Mouse (Mus musculus): ENCODE data around the gene Ppara. TPM values are rescaled to one million over a fixed set of nuclear protein-coding genes. Genes with fewer than 3 reads are reported as not detected.
A peak's percentile ranks its signal among the peaks of the same experiment; 100 is the strongest.

The Ppara gene
- polyA plus RNA-seq, 1 experiment from 2014 or later, result 10.6 TPM

DNA sequence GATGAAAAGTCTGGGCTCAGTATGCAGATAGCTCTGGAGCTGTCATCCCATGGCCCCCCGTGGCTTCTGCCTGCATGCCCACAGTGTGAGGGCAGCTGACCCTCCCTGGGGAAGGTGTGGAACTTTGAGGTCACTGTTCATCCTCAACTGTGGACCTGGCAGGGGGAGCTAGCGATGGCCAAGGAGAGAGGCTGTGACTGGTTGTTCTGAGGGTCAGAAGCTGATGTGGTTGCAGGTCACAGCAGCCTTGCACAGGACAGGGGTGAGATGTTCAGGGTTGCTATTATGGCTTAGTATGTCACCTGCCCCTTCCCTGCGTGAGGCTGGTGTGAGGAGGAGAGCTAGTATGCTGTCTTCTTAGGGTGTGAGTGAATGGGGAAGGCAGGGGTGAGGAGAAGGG, 13.7 kb downstream of the Ppara start:
- H3K9me3 ChIP-seq (ENCODE audit: control insufficient read depth, low read length), result no peaks in the 10 kb centered on the region
- H3K27ac ChIP-seq (replicated peaks in 1 of 2; ENCODE audit: control insufficient read depth in 1 of 2, insufficient read depth in 1 of 2, low read depth in 2 of 2, low read length in 2 of 2), result no peak overlapping the region
- H3K27me3 ChIP-seq (ENCODE audit: control insufficient read depth, insufficient read depth, low read length), result peaks cover 5% of the 10 kb centered on the region; the same call in 1 of the 2 replicates
- WGBS, result 71% methylated on average over 3 of the region's 3 CpGs
- H3K36me3 ChIP-seq (ENCODE audit: control insufficient read depth, insufficient read depth, low read length), result no peaks in the 10 kb centered on the region
- no peak overlapping the region for H3K4me3 ChIP-seq (ENCODE audit: control insufficient read depth in 1 of 2, insufficient read depth in 1 of 2, low read depth in 1 of 2, low read length in 2 of 2)
- ATAC-seq (ENCODE audit: insufficient number of reproducible peaks, insufficient read depth, low FRiP score, low read depth), result no peak
- no peak overlapping the region for H3K4me2 ChIP-seq (ENCODE audit: low read length)
- H3K4me1 ChIP-seq (ENCODE audit: control insufficient read depth in 2 of 2, insufficient read depth in 2 of 2, low read length in 2 of 2), result no peaks in the 10 kb centered on the region
- no peak overlapping the region for H3K9ac ChIP-seq (ENCODE audit: low read length)

GRCm38 (mm10) chr15:85749141-85749540, 14.4 kb downstream of the Ppara start:
- Histone ChIP-seq H3K9ac (ENCODE audit: low read length) (no peak overlapping the region), H3K4me3 (ENCODE audit: control insufficient read depth in 1 of 2, insufficient read depth in 1 of 2, low read depth in 1 of 2, low read length in 2 of 2) (no peak overlapping the region), H3K27ac (replicated peaks in 1 of 2; ENCODE audit: control insufficient read depth in 1 of 2, insufficient read depth in 1 of 2, low read depth in 2 of 2, low read length in 2 of 2) (no peak overlapping the region), H3K4me1 (ENCODE audit: control insufficient read depth in 2 of 2, insufficient read depth in 2 of 2, low read length in 2 of 2) (peaks cover 3 to 4% of the 10 kb centered on the region in 2 experiments; a peak in 2 of 4 replicates), H3K36me3 (ENCODE audit: control insufficient read depth, insufficient read depth, low read length) (no peaks in the 10 kb centered on the region), H3K4me2 (ENCODE audit: low read length) (no peak overlapping the region), H3K9me3 (ENCODE audit: control insufficient read depth, low read length) (no peaks in the 10 kb centered on the region), H3K27me3 (ENCODE audit: control insufficient read depth, insufficient read depth, low read length) (0 out of 2 replicates have a peak, but pooled peaks cover 3% of the 10 kb centered on the region)
- ATAC-seq (ENCODE audit: insufficient number of reproducible peaks, insufficient read depth, low FRiP score, low read depth), result no peak
- 88% methylated on average over 9 of the region's 9 CpGs for WGBS

DNA sequence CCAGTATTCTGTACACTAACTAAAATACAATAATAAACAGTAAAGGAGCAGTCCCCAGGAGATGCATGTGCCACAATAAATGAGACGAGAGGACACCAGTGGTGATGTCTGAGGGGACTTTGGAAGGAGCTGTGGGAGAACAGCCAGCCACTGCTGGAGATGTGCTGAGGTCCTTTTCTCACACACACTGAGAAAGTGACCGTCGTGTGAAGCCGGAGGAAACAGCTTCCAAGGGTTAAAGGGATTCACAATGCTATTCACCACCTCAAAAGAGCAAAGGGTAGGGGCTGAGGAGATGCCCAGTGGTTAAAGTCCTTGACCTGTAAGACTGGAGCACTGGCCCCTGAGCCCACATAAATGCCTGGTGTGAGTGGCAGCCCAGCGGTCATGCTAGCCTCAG, 15.3 kb downstream of the Ppara start:
- no peak overlapping the region for H3K4me3 ChIP-seq (ENCODE audit: control insufficient read depth in 1 of 2, insufficient read depth in 1 of 2, low read depth in 1 of 2, low read length in 2 of 2)
- WGBS, result 77% methylated on average over 5 of the region's 5 CpGs
- H3K9ac ChIP-seq (ENCODE audit: low read length), result no peak overlapping the region
- no peak overlapping the region for H3K27ac ChIP-seq (replicated peaks in 1 of 2; ENCODE audit: control insufficient read depth in 1 of 2, insufficient read depth in 1 of 2, low read depth in 2 of 2, low read length in 2 of 2)
- H3K27me3 ChIP-seq (ENCODE audit: control insufficient read depth, insufficient read depth, low read length), result no peaks in the 10 kb centered on the region
- H3K4me2 ChIP-seq (ENCODE audit: low read length), result no peak overlapping the region
- no peaks in the 10 kb centered on the region for H3K36me3 ChIP-seq (ENCODE audit: control insufficient read depth, insufficient read depth, low read length)
- no peaks in the 10 kb centered on the region for H3K9me3 ChIP-seq (ENCODE audit: control insufficient read depth, low read length)
- H3K4me1 ChIP-seq (ENCODE audit: control insufficient read depth in 2 of 2, insufficient read depth in 2 of 2, low read length in 2 of 2), result peaks cover 10 to 11% of the 10 kb centered on the region in 2 experiments
- no peak for ATAC-seq (ENCODE audit: insufficient number of reproducible peaks, insufficient read depth, low FRiP score, low read depth)

DNA sequence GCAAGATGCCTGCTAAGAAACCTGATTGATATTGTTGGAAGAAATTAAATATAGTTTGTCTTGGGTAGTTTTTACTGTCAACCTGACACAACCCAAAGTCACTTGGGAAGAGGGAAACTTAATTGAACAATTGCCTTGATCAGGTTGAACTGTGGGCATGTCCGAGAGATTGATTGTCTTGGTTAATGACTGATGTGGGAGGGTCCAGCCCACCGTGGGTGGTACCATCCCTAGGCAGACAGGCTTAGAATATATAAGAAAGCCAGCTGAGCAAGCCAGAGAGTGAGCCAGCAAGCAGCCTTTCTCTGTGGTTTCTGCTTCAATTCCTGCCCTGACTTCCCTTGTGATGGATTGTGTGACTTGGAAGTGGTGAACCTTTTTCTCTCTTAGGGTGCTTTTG, 17.9 kb downstream of the Ppara start:
- 80% methylated on average over 2 of the region's 2 CpGs for WGBS
- no peak for ATAC-seq (ENCODE audit: insufficient number of reproducible peaks, insufficient read depth, low FRiP score, low read depth)
- no peak overlapping the region for H3K4me2 ChIP-seq (ENCODE audit: low read length)

GRCm38 (mm10) chr15:85754033-85754650, 19.4 kb downstream of the Ppara start:
- Histone ChIP-seq H3K4me1 (ENCODE audit: control insufficient read depth in 2 of 2, insufficient read depth in 2 of 2, low read length in 2 of 2) (peaks cover 10 to 11% of the 10 kb centered on the region in 2 experiments), H3K9ac (ENCODE audit: low read length) (no peak overlapping the region), H3K4me3 (ENCODE audit: control insufficient read depth in 1 of 2, insufficient read depth in 1 of 2, low read depth in 1 of 2, low read length in 2 of 2) (no peak overlapping the region), H3K27me3 (ENCODE audit: control insufficient read depth, insufficient read depth, low read length) (no peaks in the 10 kb centered on the region), H3K36me3 (ENCODE audit: control insufficient read depth, insufficient read depth, low read length) (no peaks in the 10 kb centered on the region), H3K9me3 (ENCODE audit: control insufficient read depth, low read length) (peaks cover 10% of the 10 kb centered on the region), H3K4me2 (ENCODE audit: low read length) (no peak overlapping the region), H3K27ac (replicated peaks in 1 of 2; ENCODE audit: control insufficient read depth in 1 of 2, insufficient read depth in 1 of 2, low read depth in 2 of 2, low read length in 2 of 2) (0 out of 4 replicates have a peak overlapping the region, but pooled peaks of 1 of the 2 experiments have one; percentile 19)
- ATAC-seq (ENCODE audit: insufficient number of reproducible peaks, insufficient read depth, low FRiP score, low read depth), result no peak; the same call in 1 of the 2 replicates
- WGBS, result 88% methylated on average over 1 of the region's 1 CpGs

More for the DNA sequence above, 17.9 kb downstream of the Ppara start:
- Histone ChIP-seq H3K27me3 (ENCODE audit: control insufficient read depth, insufficient read depth, low read length) (no peaks in the 10 kb centered on the region), H3K27ac (replicated peaks in 1 of 2; ENCODE audit: control insufficient read depth in 1 of 2, insufficient read depth in 1 of 2, low read depth in 2 of 2, low read length in 2 of 2) (no peak overlapping the region), H3K9me3 (ENCODE audit: control insufficient read depth, low read length) (peaks cover 4% of the 10 kb centered on the region), H3K9ac (ENCODE audit: low read length) (no peak overlapping the region), H3K4me3 (ENCODE audit: control insufficient read depth in 1 of 2, insufficient read depth in 1 of 2, low read depth in 1 of 2, low read length in 2 of 2) (no peak overlapping the region), H3K4me1 (ENCODE audit: control insufficient read depth in 2 of 2, insufficient read depth in 2 of 2, low read length in 2 of 2) (peaks cover 10 to 11% of the 10 kb centered on the region in 2 experiments), H3K36me3 (ENCODE audit: control insufficient read depth, insufficient read depth, low read length) (no peaks in the 10 kb centered on the region)

- H3K36me3 ChIP-seq (ENCODE audit: control insufficient read depth, insufficient read depth, low read length), result no peaks in the 10 kb centered on the region
- H3K9ac ChIP-seq (ENCODE audit: low read length), result no peak overlapping the region
- peaks cover 10% of the 10 kb centered on the region for H3K9me3 ChIP-seq (ENCODE audit: control insufficient read depth, low read length)
- ATAC-seq (ENCODE audit: insufficient number of reproducible peaks, insufficient read depth, low FRiP score, low read depth), result no peak
- H3K4me1 ChIP-seq (ENCODE audit: control insufficient read depth in 2 of 2, insufficient read depth in 2 of 2, low read length in 2 of 2), result peaks cover 10 to 11% of the 10 kb centered on the region in 2 experiments
- no peak overlapping the region for H3K4me2 ChIP-seq (ENCODE audit: low read length)
- no peak overlapping the region for H3K4me3 ChIP-seq (ENCODE audit: control insufficient read depth in 1 of 2, insufficient read depth in 1 of 2, low read depth in 1 of 2, low read length in 2 of 2)
- no peaks in the 10 kb centered on the region for H3K27me3 ChIP-seq (ENCODE audit: control insufficient read depth, insufficient read depth, low read length)
- 58% methylated on average over 6 of the region's 6 CpGs for WGBS
- no peak overlapping the region for H3K27ac ChIP-seq (replicated peaks in 1 of 2; ENCODE audit: control insufficient read depth in 1 of 2, insufficient read depth in 1 of 2, low read depth in 2 of 2, low read length in 2 of 2)
Observed at GRCm38 (mm10) chr15:85755214-85755613, 20.4 kb downstream of the Ppara start.

GRCm38 (mm10) chr15:85756611-85757010, 21.8 kb downstream of the Ppara start:
- Histone ChIP-seq H3K27me3 (ENCODE audit: control insufficient read depth, insufficient read depth, low read length) (no peaks in the 10 kb centered on the region), H3K4me2 (ENCODE audit: low read length) (no peak overlapping the region), H3K9ac (ENCODE audit: low read length) (no peak overlapping the region), H3K4me3 (ENCODE audit: control insufficient read depth in 1 of 2, insufficient read depth in 1 of 2, low read depth in 1 of 2, low read length in 2 of 2) (no peak overlapping the region), H3K4me1 (ENCODE audit: control insufficient read depth in 2 of 2, insufficient read depth in 2 of 2, low read length in 2 of 2) (peaks cover 10 to 11% of the 10 kb centered on the region in 2 experiments), H3K36me3 (ENCODE audit: control insufficient read depth, insufficient read depth, low read length) (no peaks in the 10 kb centered on the region), H3K27ac (replicated peaks in 1 of 2; ENCODE audit: control insufficient read depth in 1 of 2, insufficient read depth in 1 of 2, low read depth in 2 of 2, low read length in 2 of 2) (no peak overlapping the region), H3K9me3 (ENCODE audit: control insufficient read depth, low read length) (peaks cover 10% of the 10 kb centered on the region)
- ATAC-seq (ENCODE audit: insufficient number of reproducible peaks, insufficient read depth, low FRiP score, low read depth), result no peak
- 83% methylated on average over 7 of the region's 7 CpGs for WGBS

GRCm38 (mm10) chr15:85757768-85758167, 23.0 kb downstream of the Ppara start:
- Histone ChIP-seq H3K27ac (replicated peaks in 1 of 2; ENCODE audit: control insufficient read depth in 1 of 2, insufficient read depth in 1 of 2, low read depth in 2 of 2, low read length in 2 of 2) (no peak overlapping the region), H3K4me1 (ENCODE audit: control insufficient read depth in 2 of 2, insufficient read depth in 2 of 2, low read length in 2 of 2) (peaks cover 10 to 11% of the 10 kb centered on the region in 2 experiments), H3K9ac (ENCODE audit: low read length) (no peak overlapping the region), H3K4me3 (ENCODE audit: control insufficient read depth in 1 of 2, insufficient read depth in 1 of 2, low read depth in 1 of 2, low read length in 2 of 2) (no peak overlapping the region), H3K27me3 (ENCODE audit: control insufficient read depth, insufficient read depth, low read length) (no peaks in the 10 kb centered on the region), H3K4me2 (ENCODE audit: low read length) (no peak overlapping the region), H3K9me3 (ENCODE audit: control insufficient read depth, low read length) (peaks cover 10% of the 10 kb centered on the region), H3K36me3 (ENCODE audit: control insufficient read depth, insufficient read depth, low read length) (no peaks in the 10 kb centered on the region)
- WGBS, result 89% methylated on average over 3 of the region's 3 CpGs
- no peak for ATAC-seq (ENCODE audit: insufficient number of reproducible peaks, insufficient read depth, low FRiP score, low read depth)

All from heart, embryonic 14.5 days (tissue).